Mouse (Mus musculus) bone marrow, adult 2 months (tissue): Measurements from ENCODE around the gene Kdm2a. TPM values are rescaled to one million over a fixed set of nuclear protein-coding genes. Genes with fewer than 3 reads are reported as not detected.
"Not testable (repeated sequence)": the region's sequence is repeated elsewhere in the genome, so short reads cannot be mapped to it uniquely, and the experiment has no call there.

Source experiments
- H3K27ac ChIP-seq: fragments of 200-500 bp; 2 replicates; pipeline ENCODE4 v1.5.1; 2012; ENCODE audit warnings: low read depth, mild to moderate bottlenecking, control low read depth, inconsistent platforms, low read length; ENCODE audit not compliant: control insufficient read depth, poor library complexity, insufficient read depth
- H3K4me1 ChIP-seq: fragments of 200-500 bp; 2 replicates; pipeline ENCODE4 v1.6.1; 2011; ENCODE audit warnings: low read length; ENCODE audit not compliant: control insufficient read depth, insufficient read depth
- H3K4me3 ChIP-seq: fragments of 200-500 bp; replicated peaks from 2 replicates; pipeline ENCODE3; 2011; ENCODE audit warnings: mild to moderate bottlenecking, low read depth, low read length, control low read depth; ENCODE audit not compliant: control insufficient read depth
- CTCF ChIP-seq: fragments of 200-500 bp; IDR thresholded peaks from 2 replicates; pipeline ENCODE4 v1.5.1; 2011; ENCODE audit warnings: low read length, control low read depth; ENCODE audit not compliant: control insufficient read depth, insufficient read depth
- POLR2A ChIP-seq: fragments of 200-500 bp; IDR thresholded peaks from 2 replicates; pipeline ENCODE4 v1.6.1; 2011; ENCODE audit warnings: low read depth, mild to moderate bottlenecking, control low read depth, low read length, borderline replicate concordance; ENCODE audit not compliant: control insufficient read depth
- WGBS: fragments of 180-500 bp; shearing (Covaris S2); methylation state at CpG from one replicate; pipeline ENCODE4 v1.1.7; 2018; 5-methylcytosine and 5-hydroxymethylcytosine counted together
- polyA plus RNA-seq: library from polyadenylated mRNA; stranded (reverse); fragments of >200 nt; gene quantifications from 2 replicates; pipeline ENCODE4 v1.2.4, GENCODE M21; 2011; ENCODE audit warnings: low replicate concordance; ENCODE audit not compliant: missing spikeins, insufficient read depth, insufficient read length

Gene Kdm2a
- polyA plus RNA-seq, 1 experiment: 38.9 TPM

DNA sequence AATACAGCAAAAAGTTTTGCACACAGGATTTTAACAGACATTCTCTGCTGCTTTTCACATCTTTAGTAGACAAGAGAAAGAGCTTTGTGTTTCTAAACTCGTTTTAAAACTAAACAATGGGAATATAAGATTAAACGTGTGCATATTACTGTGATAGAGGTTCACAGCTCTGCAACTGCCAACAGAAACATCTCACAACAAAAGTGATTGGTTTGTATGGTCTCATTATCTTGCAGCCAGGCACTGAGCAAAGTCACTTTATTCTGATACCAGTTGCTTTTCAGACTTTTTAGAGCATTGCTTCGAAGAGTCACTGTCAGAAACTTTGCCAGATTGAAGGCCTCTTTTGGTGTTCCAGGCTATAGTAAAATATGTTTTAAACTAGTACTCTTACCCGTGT is 874 bp upstream of the Kdm2a start:
- Histone ChIP-seq H3K4me3 (no peak overlapping the region), H3K4me1 (peaks cover 2% of the 10 kb centered on the region; the same call in 1 of the 2 replicates), H3K27ac (no peak overlapping the region)
- WGBS: 68% methylated on average over 4 of the region's 4 CpGs
- TF ChIP-seq CTCF (no peak), POLR2A (no peak)

DNA sequence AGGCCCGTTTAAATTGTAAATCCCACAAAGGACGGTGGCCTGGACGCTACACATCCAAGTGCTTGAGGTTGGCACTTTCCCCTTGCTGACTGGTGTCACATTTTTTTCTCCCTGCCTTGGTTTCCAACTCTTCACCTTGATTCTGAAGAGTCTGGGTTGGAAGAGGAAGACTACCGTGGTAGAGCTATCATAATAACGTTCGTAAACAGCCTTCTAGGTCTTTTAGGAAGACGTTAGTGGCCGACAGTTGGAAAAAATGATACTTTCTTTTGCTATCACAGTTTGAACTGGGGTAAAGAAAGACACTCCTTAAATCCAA is 504 bp upstream of the Kdm2a start:
- 47% methylated on average over 8 of the region's 8 CpGs for WGBS
- peak overlapping the region; percentile 85 for H3K27ac ChIP-seq
- TF ChIP-seq CTCF: no peak
- no peak for TF ChIP-seq POLR2A
- peak overlapping the region; percentile 88 for H3K4me3 ChIP-seq
- peaks cover 2% of the 10 kb centered on the region; the same call in 1 of the 2 replicates for H3K4me1 ChIP-seq

DNA sequence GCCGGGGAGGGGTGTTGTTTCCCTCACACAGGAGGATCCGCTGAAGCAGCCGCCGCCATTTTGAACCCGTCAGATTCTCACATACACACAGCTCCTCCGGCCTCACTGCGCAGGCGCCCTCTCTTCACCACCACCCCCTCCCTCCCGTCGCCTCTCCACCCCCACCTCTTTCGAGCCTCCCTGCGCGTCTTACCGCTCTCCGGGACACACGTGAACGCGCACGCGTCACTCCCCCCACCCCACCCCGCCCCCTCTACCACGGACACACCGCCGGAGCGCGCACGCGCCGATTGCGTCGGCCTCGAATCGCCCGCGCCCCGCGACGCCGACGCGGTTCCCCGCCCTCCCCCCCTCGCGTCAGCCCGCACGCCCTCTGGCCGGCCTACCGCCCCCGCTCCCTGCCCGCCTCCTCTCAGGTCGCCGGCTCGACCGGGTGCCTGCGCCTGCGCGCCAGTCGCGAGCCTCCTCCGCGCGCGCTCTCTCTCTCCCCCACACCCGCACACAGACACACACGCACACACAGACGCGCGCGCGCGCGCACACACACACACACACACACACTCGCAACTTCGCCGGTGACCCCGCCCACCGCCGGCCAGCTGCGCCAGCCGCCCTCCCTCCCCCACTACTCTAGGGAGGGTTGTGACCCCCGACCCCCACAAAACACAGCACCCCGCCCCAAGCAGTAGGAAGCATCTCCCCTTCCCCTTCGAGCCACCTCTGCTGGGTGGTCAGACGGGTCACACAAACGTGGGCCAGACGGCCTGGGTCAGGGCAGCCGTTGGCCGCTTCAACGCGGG is 887 bp downstream of the Kdm2a start:
- Histone ChIP-seq H3K4me1 (peaks cover 2% of the 10 kb centered on the region; the same call in 1 of the 2 replicates), H3K27ac (peak overlapping the region; percentile 97), H3K4me3 (peak overlapping the region; percentile 96)
- TF ChIP-seq POLR2A (peak; percentile 72), CTCF (0 out of 2 replicates have a peak, but pooled peaks have one; percentile 3)
- WGBS: under 1% methylated on average over 74 of the region's 90 CpGs

DNA sequence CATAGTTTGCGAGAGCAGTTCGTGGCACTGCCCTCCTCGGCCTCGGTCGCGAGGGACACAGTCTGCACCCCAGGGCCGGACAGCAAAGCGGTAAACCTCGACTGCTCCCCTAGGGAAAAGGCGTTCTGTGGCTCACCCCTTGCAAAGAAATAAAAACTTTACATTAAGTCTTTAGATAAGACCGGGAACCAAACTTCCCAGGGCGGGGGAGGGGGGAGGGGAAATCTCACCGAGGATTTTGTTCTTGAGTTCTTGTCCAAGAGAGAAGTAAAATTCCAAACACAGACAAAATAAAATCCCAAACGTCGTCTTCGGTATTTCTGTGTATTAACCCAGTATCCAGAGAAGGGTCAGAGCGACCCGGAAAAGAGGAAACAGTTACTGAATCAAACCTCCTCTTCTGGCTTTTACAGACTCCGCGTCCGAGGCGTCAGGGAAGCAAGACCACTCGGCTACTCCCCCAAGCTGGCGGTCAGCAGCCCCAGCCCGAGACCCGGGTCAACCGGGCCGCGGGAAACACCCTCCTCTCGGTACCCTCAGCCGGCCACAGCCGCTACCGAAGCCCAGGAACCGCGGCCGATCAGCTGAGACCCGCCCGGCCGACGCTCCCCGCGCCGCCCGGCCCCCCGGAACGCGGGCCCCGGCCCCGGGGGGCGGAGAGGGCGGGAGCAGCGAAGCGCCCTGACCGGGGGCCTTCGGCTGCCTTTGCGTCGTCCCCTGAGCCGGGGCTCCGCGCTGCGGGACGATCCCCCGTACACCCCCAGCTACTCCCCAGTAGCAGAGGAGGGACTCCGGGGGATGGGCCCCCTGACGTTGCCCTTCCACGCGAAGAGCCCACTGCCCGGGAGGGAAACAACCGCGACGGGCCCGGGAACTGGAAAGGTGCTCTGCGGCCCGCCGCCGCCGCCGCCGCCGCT is 1.7 kb downstream of the Kdm2a start:
- under 1% methylated on average over 80 of the region's 80 CpGs for WGBS
- Histone ChIP-seq H3K4me1 (peaks cover 2% of the 10 kb centered on the region; the same call in 1 of the 2 replicates), H3K27ac (peak overlapping the region; percentile 97), H3K4me3 (peak overlapping the region; percentile 96)
- TF ChIP-seq CTCF (no peak), POLR2A (peak; percentile 48; the same call in 1 of the 2 replicates)

DNA sequence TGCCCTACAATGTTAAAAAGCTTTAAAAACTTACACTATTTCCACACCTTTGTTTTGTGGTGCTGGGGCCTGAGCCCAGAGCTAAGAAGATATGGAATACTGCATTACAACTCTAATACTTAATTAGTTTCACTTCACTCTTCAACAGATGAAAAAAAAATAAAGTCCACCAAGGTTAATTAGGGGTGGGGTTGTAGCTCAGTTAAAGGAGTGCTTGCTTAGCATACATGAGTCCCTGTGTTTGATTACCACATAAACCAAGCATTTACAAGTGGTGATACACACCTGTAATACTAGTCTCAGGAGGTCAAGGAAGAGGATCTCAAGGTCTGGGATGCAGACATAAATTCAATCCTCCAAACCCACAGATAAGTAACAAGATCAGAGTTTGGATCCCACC is 10.8 kb downstream of the Kdm2a start:
- TF ChIP-seq POLR2A (no peak), CTCF (no peak)

DNA sequence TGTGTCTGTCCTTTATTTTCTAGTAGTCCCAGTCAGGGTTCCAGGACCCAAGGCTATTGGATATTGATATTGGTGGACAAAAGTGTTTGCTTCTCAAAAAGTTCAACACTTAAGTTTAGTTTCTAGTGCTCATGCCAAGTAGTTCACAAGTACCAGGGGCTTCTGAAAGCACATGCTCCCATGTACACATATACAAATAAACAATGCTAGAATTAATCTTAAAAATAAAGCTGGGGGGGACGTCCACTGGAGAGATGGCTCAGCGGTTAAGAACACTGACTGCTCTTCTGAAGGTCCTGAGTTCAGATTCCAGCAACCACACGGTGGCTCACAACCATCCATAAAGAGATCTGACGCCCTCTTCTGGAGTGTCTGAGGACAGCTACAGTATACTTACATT is 13.1 kb downstream of the Kdm2a start:
- Histone ChIP-seq H3K4me3 (no peak overlapping the region), H3K27ac (no peak overlapping the region), H3K4me1 (no peaks in the 10 kb centered on the region)
- WGBS: 84% methylated on average over 4 of the region's 4 CpGs
- TF ChIP-seq POLR2A (no peak), CTCF (no peak)

More for the DNA sequence above, 10.8 kb downstream of the Kdm2a start:
- no peak overlapping the region for H3K4me3 ChIP-seq
- H3K27ac ChIP-seq: no peak overlapping the region
- no peaks in the 10 kb centered on the region; the same call in 1 of the 2 replicates for H3K4me1 ChIP-seq

DNA sequence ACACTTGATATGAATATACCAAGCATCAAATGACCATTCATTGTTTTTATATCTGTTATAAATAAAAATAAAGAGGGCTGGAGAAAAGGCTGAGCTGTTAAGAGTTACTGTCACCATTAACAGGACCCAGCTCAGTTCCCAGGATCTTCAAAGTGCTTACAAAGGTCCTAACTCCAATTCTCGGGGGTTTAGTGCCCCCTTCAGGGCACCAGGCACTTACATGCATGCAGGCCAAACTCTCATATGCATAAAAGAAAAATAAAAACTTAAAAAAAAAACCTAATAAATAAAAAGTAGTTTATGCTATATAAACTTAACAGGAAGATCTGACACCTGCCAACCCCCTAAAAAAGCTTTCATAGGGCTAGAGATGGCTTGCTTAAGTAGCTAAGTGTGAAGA is 13.8 kb downstream of the Kdm2a start:
- Histone ChIP-seq H3K4me3 (no peak overlapping the region), H3K4me1 (no peaks in the 10 kb centered on the region), H3K27ac (no peak overlapping the region)
- WGBS: 24% methylated on average over 1 of the region's 1 CpGs
- no peak for TF ChIP-seq CTCF
- TF ChIP-seq POLR2A: no peak

DNA sequence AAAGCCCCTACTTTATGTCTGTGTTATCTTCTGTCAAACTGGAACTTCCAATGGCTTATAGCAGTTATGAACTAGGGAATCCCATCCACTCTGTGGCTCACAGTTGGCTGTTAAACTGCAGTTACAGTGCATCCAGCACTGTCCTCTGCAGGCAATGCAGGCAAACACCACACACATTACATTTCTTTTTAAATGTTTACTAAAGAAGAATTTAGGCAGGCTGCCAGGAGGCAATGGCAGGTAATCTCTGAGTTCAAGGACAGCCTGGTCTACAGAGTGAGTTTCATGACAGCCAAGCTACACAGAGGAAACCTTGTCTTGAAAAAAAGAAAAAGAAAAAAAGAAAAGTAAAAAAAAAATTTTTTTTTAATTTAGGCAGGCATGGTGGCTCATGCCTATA is 14.8 kb downstream of the Kdm2a start:
- Histone ChIP-seq H3K4me3 (no peak overlapping the region), H3K4me1 (no peaks in the 10 kb centered on the region), H3K27ac (no peak overlapping the region)
- TF ChIP-seq CTCF (no peak), POLR2A (no peak)

DNA sequence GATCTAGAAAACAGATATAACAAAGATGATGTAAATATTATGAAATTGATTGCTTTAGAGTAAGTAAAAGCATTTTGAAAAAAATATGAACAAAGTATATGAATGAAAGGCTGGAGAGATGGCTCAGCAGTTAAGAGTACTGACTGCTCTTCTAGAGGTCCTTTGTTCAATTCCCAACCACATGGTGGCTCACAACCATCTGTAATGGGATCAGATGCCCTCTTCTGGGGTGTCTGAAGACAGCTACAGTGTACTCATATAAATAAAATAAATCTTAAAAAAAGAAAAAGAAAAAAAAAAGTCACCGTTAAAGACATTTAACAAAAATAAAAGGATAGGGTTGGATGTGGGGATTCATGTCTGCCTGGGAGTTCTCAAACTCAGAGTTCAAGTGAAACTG is 15.8 kb downstream of the Kdm2a start:
- 78% methylated on average over 1 of the region's 1 CpGs for WGBS
- H3K4me1 ChIP-seq, H3K27ac ChIP-seq, H3K4me3 ChIP-seq: not testable (repeated sequence)
